Mouse (Mus musculus): Measurements from ENCODE around the gene E2f3.

DNA sequence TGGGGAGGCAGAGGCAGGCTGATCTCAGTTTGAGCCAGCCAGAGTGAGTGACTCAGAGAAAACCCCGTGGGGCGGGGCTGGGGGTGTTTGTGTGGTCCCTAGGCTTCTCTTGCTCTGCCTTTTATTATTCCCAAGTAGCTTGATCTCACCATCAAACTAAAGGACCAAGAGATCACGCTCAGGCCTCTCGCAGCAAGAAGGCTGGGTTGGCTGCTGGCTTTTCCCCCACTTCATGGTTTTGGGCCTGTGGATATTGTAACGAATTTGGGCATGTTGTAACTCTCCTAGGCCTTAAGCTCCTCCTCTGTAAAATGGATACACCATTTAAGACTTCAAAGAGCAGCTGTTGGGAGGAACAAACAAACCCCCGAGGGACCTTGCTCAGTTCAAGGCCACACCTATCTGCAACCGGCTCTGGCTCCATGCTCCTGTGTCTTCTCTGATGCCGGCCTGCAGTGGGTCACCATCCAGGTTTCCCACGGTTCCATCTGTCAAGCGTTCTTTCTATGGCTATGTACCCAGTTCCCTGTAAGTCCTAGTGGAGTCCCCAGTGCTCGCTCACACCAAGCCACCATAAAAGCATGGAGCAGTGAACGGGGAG lies 28.9 kb downstream of the E2f3 start:
- TF ChIP-seq CTCF (IDR thresholded peaks at IDR 0.05; ENCODE audit: extremely low read depth, insufficient read depth, low read length) (no peak), POLR2A (IDR thresholded peaks at IDR 0.05; ENCODE audit: extremely low read depth, insufficient read depth, low read length) (no peak)
